Mouse (Mus musculus) hindbrain, embryonic 12.5 days (tissue): ENCODE measurements at regions not wholly inside any gene's neighbourhood (a gene's known extent, or its start where the extent isn't known, plus 50 kb on each side); places are given as distances from the start of the nearest gene placed in this dataset.

Experiments
- ATAC-seq: fragments of 200-750 bp; cut with Nextera tagmentation; 2 replicates; pipeline ENCODE4 v1.8.0; 2017; ENCODE audit warnings: moderate TSS enrichment; ENCODE audit not compliant: low FRiP score
- H3K27ac ChIP-seq: fragments of 300-500 bp; sonication (generic); 2 replicates; pipeline ENCODE4 v1.5.1; 2016; ENCODE audit warnings: mild to moderate bottlenecking
- H3K27me3 ChIP-seq: fragments of 300-500 bp; sonication (generic); 2 replicates; pipeline ENCODE4 v1.6.1; 2016; ENCODE audit warnings: mild to moderate bottlenecking
- H3K36me3 ChIP-seq: fragments of 300-500 bp; sonication (generic); 2 replicates; pipeline ENCODE4 v1.6.1; 2016; ENCODE audit warnings: mild to moderate bottlenecking
- H3K4me1 ChIP-seq: fragments of 300-500 bp; sonication (generic); 2 replicates; pipeline ENCODE4 v1.6.1; 2016
- H3K4me2 ChIP-seq: fragments of 300-500 bp; sonication (generic); replicated peaks from 2 replicates; pipeline ENCODE4 v1.6.1; 2016; ENCODE audit warnings: mild to moderate bottlenecking
- H3K4me3 ChIP-seq: fragments of 300-500 bp; sonication (generic); 2 replicates; pipeline ENCODE4 v1.5.1; 2016; ENCODE audit warnings: mild to moderate bottlenecking
- H3K9ac ChIP-seq: fragments of 300-500 bp; sonication (generic); 2 replicates; pipeline ENCODE4 v1.6.1; 2016; ENCODE audit warnings: mild to moderate bottlenecking, moderate library complexity
- H3K9me3 ChIP-seq: fragments of 300-500 bp; sonication (generic); replicated peaks from 2 replicates; pipeline ENCODE4 v1.6.1; 2016; ENCODE audit warnings: mild to moderate bottlenecking
- WGBS: fragments of 180-500 bp; shearing (Covaris S2); methylation state at CpG from one replicate; pipeline ENCODE4 v1.1.7; 2016; 5-methylcytosine and 5-hydroxymethylcytosine counted together

GRCm38 (mm10) chr15:18189622-18190308 lies 629.0 kb upstream of the Cdh10 start:
- WGBS = 44% methylated on average over 5 of the region's 5 CpGs
- peak; percentile 78 for ATAC-seq

GRCm38 (mm10) chr15:18190490-18190889 lies 628.3 kb upstream of the Cdh10 start:
- H3K4me2 ChIP-seq = no peak overlapping the region
- no peak overlapping the region for H3K27ac ChIP-seq
- no peaks in the 10 kb centered on the region for H3K27me3 ChIP-seq
- H3K36me3 ChIP-seq = no peaks in the 10 kb centered on the region
- no peak overlapping the region for H3K9ac ChIP-seq
- ATAC-seq = no peak
- H3K9me3 ChIP-seq = no peaks in the 10 kb centered on the region
- H3K4me1 ChIP-seq = no peaks in the 10 kb centered on the region
- WGBS = 86% methylated on average over 1 of the region's 1 CpGs
- no peak overlapping the region for H3K4me3 ChIP-seq

More at GRCm38 (mm10) chr15:18189622-18190308, 629.0 kb upstream of the Cdh10 start:
- H3K4me3 ChIP-seq = no peak overlapping the region
- no peak overlapping the region for H3K9ac ChIP-seq
- H3K4me1 ChIP-seq = no peaks in the 10 kb centered on the region
- H3K27me3 ChIP-seq = no peaks in the 10 kb centered on the region
- H3K4me2 ChIP-seq = no peak overlapping the region
- H3K36me3 ChIP-seq = no peaks in the 10 kb centered on the region
- H3K9me3 ChIP-seq = no peaks in the 10 kb centered on the region
- no peak overlapping the region for H3K27ac ChIP-seq

GRCm38 (mm10) chr15:18211102-18211501 lies 607.6 kb upstream of the Cdh10 start:
- ATAC-seq = no peak
- no peaks in the 10 kb centered on the region for H3K4me1 ChIP-seq
- H3K9ac ChIP-seq = no peak overlapping the region
- H3K4me3 ChIP-seq = no peak overlapping the region
- 79% methylated on average over 2 of the region's 2 CpGs for WGBS
- no peaks in the 10 kb centered on the region for H3K27me3 ChIP-seq
- H3K9me3 ChIP-seq = no peaks in the 10 kb centered on the region
- H3K36me3 ChIP-seq = no peaks in the 10 kb centered on the region
- H3K4me2 ChIP-seq = no peak overlapping the region
- H3K27ac ChIP-seq = no peak overlapping the region

GRCm38 (mm10) chr15:18219913-18220312 lies 598.8 kb upstream of the Cdh10 start:
- H3K4me2 ChIP-seq = no peak overlapping the region
- H3K9ac ChIP-seq = no peak overlapping the region
- H3K27ac ChIP-seq = no peak overlapping the region
- H3K27me3 ChIP-seq = no peaks in the 10 kb centered on the region
- no peaks in the 10 kb centered on the region for H3K9me3 ChIP-seq
- ATAC-seq = no peak
- H3K4me1 ChIP-seq = no peaks in the 10 kb centered on the region
- H3K4me3 ChIP-seq = no peak overlapping the region
- H3K36me3 ChIP-seq = no peaks in the 10 kb centered on the region
